Mouse (Mus musculus) T-helper 1 cell (primary cell): ENCODE measurements around the gene Ifitm1.
"Not testable (repeated sequence)": the region's sequence is repeated elsewhere in the genome, so short reads cannot be mapped to it uniquely, and the experiment has no call there.

ENCODE experiments used
- in situ Hi-C: fragments of 300-600 bp; cut with MboI, MseI; formaldehyde crosslinking; loops from one replicate; pipeline ENCODE4 v1.15.1; 2025; ENCODE audit warnings: high pct_unique_total_duplicates

The Ifitm1 gene

DNA sequence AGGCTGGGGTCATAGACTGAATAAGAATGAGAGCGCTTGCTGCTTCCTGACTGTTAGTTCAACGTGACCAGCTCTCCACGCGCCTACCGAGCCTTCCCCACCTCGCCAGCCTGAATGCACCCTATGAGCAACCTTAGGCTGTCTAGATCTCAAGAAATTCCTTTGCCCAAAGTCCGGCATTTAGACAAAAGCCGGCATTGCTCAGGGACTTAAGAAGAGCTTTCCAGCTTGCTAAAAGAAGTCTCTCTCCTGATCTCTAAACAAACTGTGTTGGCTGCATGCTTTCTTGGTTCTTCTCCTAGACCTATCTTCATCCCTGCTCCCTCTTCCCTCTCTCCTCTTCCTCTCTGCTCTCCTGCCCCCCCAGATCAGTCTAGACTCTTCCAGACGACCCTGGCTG is 7.9 kb downstream of the Ifitm1 start:
- in situ Hi-C loops, result no loop called here

DNA sequence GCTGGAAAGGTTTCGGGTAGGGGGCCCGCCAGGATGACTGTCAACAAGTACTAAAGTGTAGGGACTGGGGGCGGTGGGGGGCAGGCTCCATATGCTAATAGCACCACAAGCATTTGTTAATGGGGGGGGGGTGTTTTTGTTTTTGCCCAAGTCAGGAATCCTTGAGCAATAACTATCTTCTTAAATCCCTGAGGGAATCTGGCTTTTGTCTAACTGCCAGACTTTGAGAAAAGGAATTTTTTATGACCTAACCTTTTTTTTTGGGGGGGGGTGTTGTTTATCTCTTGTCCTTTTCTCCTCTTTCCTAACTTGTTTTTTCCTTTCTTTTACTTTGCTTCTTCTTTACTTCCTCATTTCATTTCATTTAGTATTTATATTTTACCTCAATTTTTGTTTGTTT is 8.4 kb downstream of the Ifitm1 start:
- in situ Hi-C loops, result no loop called here

DNA sequence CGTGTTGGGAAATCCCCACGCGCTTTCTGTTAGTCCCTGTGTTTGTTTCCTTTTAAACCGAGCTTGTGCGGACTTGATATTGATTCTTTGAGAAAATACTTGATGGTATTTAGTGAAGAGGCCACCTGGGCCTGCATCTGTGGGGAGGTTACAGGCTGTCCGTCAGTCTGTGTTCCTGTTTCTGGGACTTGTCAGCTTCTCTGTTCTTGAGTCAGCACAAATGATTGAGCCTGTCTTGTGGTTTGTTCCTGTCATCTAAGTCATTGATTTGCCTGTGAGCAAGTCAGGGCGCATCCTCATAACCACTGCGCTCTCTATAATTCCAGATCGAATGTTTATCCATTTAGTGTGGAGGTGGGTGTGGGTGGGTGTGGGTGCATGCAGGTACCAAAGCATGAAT is 9.7 kb downstream of the Ifitm1 start:
- in situ Hi-C loops, result not testable (repeated sequence)

DNA sequence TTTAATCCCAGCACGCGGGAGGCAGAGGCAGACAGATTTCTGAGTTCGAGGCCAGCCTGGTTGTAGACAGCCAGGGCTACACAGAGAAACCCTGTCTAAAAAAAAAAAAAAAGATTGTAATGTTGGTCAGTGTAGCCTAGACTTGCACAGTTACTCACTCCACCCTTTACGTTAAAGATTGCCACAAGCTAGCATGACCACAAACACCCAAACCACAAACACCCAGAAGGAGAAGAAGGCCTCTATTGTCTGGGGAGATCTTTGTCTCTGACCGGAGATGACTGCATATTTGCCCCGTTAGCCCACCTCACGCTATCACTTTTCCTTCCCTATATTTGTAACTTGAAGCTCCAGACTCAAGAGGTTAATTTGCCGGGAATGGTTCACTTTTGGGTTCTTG is 14.7 kb downstream of the Ifitm1 start:
- in situ Hi-C loops, result no loop called here

DNA sequence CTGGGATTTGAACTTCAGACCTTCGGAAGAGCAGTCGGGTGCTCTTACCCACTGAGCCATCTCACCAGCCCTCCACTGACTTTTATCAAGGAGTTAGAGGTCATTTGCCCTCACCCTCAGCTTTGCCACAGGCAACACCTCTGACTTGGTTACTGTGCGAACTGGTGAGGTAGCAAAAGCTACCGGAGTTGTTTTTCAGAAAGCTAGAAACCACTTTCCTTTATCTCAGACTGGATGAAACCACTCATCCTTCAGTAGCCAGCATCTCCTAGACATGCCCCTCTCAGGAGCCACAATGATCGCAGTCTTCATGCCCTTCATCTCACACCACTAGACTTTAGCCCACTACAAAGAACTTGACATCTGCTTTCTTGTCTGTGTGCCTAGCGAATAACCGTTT is 15.9 kb downstream of the Ifitm1 start:
- in situ Hi-C loops, result no loop called here

DNA sequence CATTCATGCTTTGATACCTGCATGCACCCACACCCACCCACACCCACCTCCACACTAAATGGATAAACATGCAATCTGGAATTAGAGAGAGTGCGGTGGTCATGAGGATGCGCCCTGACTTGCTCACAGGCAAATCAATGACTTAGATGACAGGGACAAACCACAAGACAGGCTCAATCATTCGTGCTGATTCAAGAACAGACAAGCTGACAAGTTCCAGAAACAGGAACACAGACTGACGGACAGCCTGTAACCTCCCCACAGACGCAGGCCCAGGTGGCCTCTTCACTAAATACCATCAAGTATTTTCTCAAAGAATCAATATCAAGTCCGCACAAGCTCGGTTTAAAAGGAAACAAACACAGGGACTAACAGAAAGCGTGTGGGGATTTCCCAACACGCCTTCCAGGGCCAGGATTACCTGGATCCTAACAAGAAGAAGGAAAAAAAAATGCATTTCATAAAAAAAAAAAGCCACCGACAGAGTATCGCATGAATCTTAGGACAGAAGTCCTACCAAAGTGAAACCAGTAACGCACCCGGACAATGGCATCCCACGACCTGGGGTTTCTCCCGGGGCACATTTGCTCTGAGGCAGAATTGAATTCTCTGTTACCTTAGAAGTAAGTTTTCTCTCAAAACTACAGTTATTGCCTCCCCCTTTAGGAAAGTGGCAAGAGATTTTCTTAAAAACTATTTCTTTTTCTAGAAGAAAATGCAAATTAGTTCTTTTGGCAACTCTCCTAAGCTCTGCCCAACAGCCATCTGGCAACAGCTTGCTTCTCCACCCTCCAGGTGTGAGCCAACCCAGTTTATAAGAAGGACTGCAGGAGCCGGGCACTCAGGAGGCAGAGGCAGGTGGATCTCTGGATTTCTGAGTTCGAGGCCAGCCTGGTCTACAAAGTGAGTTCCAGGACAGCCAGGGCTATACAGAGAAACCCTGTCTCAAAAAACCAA is 20.4 kb downstream of the Ifitm1 start:
- in situ Hi-C loops, result no loop called here

DNA sequence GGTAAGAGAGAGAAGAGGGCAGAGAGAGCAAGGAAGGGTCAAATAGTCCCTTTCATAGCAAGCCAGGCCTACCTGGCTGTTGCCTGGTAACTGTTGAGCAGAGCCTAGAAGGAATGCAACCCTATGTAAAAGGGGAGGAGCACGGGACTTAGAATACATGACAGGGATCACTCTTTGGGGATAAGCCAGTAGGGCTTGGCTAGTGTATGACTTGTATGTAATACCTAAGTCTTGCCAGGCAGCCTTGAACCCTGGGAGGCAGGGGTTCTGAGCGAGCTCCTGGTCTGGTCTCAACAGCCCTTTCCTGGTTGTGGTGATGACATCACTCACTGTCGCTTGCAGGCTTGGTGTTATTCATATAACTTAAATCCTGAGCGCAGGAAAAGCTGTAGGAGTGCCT is 22.0 kb downstream of the Ifitm1 start:
- in situ Hi-C loops, result no loop called here

DNA sequence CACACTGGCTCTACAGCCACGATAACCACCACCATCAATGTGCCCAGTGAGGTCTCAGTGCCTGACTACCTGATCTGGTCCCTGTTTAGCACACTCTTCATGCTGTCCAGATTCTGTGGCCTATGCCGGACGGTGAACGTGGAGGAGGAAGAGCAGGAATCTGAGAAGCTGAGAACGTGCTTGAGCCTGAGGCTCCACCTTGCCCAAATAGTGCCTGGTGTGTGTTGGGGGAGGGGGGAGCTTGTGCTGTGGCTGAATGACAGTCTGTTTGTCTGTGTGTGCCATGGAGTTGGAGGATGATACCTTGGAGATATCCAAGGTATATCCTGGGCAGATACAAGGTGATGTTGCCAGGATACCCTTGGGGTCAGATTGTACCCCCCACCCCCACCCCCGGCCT is 23.2 kb downstream of the Ifitm1 start:
- in situ Hi-C loops, result no loop called here

DNA sequence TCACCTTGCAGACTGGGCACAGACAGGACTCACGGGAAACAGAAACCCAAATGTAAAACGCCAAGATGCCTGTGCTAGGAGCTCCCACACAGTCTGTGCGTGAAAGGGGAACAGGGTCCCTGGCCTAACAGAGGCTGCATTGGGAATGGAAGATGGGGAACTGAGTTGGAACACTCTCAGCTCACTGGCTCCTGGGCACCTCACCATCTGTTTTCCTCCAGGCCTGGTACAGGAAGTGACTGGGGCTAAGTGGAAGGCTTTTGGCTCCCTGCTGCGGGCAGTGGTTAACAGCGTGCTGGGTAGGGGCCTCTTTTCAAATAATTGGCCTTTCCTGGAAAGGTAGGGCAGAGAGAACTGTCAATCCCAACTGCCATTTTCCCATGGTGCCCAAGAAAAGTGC is 23.6 kb downstream of the Ifitm1 start:
- in situ Hi-C loops, result no loop called here

DNA sequence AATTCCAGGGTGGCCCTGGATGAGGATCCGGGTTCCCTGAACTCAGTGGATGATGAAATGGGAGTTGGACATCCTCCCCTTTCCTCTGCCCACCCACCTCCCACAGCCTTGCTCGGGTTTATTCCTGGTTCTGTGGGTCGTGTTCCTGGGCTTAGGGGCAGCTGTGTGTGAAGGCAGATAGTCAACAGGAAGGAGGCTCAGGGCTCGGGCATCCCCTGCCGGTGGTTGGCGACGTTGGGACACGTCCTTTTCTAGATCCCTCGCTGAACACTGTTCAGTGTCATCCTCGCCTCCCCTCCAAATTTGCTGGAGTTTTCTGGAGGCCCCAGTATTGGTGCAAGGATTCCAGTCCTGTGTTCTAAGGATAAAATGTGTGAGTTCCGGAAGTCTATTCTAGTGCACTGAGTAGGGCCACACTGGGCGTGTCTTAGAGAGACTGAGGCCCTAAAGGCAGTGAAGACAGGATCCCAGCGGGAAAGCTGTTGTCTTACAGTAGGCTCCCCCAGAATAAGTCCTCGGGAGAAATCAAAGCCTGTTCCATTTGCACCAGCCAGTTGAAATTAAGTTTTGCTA is 24.2 kb downstream of the Ifitm1 start:
- in situ Hi-C loops, result no loop called here

DNA sequence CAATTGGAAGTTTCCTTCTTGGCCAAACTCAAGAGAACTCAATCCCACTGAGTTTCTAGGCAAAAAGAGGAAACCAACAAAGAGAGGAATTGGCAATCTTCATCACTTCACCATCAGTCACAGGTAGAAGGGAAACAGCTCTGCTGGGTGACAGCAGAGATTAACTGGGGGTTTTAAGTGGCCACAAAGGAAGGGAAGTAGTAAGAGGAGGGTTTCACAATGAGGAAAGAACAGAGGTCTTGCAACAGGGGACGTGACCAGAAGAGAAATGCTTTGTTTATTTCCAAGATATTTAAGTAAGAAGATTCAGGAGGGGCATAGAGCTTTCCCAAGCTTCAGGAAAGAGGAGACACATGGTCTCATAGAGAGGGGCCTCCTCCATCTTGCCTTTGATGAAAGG is 30.8 kb downstream of the Ifitm1 start:
- in situ Hi-C loops, result no loop called here

DNA sequence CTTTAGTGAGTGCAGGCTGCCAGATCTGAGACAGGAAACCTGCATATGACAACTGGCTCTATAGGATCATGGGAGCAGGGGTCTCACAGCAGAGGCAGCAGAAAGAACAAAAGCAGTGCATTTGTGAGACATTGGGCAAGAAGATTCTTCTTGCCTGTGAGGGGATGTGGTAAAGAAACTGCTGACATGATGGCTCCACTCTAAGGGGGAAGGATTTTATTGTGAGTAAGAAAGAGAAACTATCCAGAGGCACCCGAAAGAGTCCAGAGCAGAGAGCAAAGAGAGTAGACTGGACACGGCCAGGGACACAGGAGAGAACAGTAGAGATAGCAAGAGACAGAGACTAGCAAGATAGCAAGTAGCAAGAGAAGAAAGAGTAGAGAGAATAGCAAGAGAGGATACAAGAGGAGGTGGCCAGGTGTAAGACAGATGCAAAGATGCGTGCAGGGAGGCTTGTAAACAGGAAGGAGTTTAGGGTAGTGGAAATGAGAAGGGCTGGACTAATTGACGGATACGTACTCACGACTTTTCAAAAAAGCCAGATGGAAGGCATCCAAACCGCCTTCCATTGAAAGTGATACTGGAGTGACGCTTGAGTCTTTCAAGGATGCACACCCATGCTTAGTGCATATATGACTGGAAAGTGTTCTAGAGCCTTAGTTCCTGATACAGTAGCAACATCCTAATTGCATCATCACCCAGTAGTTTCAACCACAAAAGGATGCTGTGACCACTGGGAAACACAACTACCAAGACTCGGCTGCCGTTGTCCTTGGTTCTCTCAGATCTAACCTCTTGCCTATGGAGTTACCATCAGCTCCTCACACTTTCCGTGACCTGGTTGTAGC is 32.1 kb downstream of the Ifitm1 start:
- in situ Hi-C loops, result no loop called here

DNA sequence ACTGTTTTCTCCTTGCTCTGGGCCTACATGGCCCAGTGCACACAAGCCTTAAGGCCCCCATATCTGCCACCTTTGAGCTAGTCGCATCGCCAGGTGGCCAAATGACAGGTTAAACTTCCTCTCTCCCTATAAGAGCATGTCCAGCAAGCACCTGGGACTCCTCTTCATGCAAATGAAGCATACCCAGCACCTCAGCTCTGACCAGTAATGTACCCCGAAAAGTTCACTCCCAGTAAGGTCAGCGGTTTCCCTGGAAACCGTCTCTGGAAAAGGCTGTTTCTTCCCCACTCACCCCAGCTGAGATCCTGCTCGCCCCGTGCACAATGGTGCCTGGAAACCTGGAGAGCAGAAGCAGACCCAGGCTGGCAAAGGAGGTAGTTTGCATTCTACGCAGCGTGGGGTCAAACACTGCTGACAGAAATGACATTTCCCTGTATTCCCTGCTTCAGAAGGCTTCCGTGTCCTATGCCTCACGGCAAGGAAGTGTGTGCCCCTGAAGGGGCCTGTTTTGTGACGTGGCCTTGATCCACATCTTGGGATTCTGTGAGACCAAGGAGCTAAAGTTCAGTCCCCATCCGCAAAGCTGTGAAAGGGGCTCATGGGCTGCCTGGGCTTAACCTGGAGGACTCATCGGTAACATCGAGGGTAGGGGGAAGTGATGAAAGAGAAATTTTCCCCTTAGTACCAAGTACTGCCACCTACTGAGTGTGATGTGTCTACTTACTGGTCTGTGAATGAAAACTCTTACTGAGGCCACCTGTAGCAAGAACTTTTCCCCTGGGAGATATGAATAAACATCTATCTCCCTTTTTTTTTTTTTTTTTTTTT is 34.1 kb downstream of the Ifitm1 start:
- in situ Hi-C loops, result no loop called here

DNA sequence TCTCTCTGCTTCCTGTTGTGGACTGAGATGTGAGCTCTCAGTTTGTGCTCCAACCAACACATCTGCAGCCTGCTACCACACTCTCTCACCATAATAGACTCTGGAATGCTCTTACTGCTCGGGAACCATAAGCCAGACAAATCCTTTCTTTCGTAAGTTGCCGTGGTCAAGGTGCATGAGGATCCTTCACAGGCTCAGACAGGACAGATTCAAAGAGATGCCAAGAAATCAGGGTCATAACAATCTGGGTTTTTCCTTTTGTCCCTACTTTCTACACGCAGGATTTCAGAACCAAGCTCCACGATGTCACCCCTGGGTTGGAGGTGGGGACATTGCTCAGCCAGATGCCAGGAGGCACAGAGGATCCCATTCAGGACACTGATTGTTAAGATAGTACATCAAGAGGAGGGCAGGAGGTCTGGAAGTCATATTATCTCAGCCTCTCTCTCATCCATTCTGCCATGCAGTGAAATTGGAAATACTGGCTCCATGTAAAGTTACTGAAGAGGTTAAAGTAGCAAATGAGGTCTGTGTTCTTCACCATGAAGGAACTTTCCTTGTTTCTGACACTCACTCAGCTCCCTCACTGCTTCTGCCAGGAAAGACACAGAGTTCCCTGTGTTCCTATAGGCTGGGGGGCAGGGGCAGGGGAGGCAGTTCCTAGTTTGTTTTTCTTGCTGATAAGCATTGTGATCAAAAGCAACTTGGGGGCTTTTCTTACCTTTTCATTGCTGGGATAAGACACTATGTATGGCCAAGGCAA is 36.4 kb downstream of the Ifitm1 start:
- in situ Hi-C loops, result no loop called here

DNA sequence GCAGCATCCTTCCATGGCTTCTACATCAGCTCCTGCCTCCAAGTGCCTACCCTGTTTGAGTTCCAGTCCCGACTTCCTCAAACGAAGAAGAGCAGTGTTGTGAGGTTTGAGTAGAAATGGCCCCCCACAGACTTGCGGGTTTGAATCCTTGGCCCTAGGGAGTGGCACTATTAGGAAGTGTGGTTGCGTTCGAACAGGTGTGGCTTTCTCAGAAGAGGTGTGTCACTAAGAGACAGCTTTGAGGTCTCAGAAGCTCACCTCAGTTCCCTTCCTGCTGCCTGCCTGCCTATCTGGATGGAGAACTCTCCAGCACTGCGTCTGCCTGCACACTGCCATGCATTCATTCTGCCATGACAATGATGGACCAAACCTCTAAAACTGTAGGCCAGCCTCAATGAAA is 39.4 kb downstream of the Ifitm1 start:
- in situ Hi-C loops, result no loop called here

DNA sequence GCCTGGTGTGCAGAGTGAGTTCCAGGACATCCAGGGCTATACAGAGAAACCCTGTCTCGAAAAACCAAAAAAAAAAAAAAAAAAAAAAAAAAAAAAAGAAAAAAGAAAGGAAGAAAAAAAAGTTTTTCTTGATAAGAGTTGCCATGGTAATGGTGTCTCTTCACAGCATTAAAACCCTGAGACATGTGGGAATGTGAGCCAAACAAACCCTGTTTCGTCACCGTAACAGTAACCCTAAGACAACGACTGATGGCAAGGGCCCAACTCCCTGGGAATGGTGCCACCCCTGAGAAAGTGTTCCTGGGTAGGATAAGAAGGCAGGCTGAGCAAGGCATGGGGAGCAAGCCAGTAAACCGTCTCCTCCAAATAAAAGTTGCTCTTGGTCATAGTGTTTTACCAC is 39.9 kb downstream of the Ifitm1 start:
- in situ Hi-C loops, result no loop called here

DNA sequence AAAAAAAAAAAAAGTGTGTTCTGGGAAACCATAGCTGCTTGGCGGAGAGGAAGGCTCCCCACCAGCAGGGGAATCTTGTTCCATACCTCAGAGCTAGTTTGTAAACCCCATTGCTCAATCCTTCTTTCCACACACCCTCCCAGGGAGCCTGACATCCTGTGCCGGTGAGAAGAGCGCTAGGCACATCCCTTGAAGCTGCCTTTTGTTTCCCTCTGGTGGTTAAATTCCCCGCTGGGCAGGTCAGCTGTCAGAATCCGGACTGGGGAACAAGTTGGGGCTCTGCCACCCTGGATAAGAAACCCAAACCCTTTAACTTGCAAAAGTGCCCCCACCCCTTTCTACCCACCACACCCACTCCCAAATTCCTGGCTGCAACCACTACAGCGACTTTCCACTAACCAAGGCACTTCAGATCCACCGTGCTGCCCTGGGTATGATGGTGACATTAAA is 41.3 kb downstream of the Ifitm1 start:
- in situ Hi-C loops, result no loop called here

DNA sequence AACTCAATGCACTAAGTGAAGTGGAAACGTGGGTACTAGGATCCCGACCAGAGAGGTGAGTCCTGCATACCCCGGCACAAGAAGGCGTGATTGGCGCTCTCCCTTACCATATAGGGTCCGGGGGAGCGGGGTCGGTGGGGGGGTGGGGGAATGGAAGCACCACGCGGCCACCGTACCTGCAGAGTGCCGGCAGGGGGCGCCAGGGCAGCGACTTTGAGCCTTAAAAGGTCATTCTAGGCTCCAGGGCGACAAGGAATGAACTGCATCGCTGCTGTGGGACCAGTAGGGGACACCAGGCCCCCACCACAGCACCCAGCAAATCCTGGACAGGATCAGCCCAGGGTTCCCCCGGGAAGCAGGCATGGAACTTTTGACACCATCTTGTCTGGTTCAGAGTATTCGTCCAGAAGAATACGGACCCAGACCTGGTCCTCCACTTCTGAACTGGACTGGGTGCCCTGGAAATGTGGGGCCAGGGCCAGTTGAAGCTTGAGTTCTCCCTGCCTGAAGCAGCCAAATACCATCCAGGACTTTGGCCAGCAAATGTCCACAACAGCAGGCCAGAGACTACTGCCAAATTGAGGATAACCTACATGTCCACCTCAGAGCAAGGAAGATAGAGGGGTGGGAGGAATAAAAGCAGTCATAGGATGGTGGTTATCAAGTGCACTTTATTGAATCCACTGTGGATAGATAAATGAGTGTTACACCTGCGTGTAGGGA is 42.1 kb downstream of the Ifitm1 start:
- in situ Hi-C loops, result no loop called here

DNA sequence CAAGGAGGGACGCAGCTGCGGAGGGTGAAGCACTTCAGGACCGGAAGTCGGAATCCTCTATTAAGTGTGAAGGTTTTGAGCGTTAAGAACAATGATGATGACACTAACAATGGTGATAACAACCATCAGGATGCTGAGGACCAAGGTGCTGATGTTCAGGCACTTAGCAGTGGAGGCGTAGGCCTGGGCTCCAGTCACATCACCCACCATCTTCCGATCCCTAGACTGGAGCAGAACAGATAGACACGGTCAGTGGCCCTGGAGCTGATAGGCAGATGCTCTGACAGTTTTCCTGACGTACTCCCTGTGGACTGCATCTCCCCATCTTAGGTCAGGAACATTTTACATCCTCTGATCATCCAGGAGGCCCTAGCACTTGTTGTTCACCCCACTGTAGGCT is 42.6 kb downstream of the Ifitm1 start:
- in situ Hi-C loops, result loop anchor here (5.0 kb wide), 1 partner anchor 38 kb away; no protein-coding TSS in a partner anchor

DNA sequence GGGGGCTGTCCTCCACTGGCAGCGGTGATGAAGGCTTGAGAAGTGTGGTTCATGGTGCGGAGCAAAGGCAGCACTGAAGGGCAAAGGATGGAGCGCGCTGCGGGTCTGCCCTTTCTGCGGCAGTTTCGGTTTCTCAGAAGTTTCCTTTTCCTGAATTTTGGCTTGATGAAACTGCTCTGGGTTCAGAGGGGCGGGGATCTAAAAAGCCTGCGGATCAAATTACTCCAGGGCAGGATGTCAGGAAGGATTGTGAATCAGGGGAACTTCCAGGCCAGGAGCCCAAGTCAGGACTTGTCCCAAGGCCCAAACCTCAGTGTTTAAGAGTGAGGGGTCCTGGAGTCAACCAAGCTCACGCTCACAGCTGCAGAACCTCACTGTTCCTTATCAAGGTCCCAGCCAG is 43.6 kb downstream of the Ifitm1 start, which contains the start of gene Ifitm3:
TSS of gene Ifitm3 (minus strand) at position 178 of the 400 bp plus-strand sequence.
- in situ Hi-C loops, result loop anchor here (5.0 kb wide), 1 partner anchor 37 kb away; no protein-coding TSS in a partner anchor
